Mouse (Mus musculus) mouse embryonic stem cell (cell line): ENCODE data around the gene Rad23a.

ENCODE experiments used
- in situ Hi-C, 2 experiments: fragments of 300-500 bp; cut with MboI; formaldehyde crosslinking; loops; 1 replicate in 1 of 2; 3 replicates in 1 of 2; pipeline ENCODE4 v1.14.3; 2019 to 2020; ENCODE audit warnings: low sequenced_read_pairs in 2 of 2, low pct_unique_long_range_greater_than_20kb in 1 of 2, mixed read lengths in 1 of 2; ENCODE audit not compliant: unreplicated experiment in 1 of 2

The Rad23a gene

DNA sequence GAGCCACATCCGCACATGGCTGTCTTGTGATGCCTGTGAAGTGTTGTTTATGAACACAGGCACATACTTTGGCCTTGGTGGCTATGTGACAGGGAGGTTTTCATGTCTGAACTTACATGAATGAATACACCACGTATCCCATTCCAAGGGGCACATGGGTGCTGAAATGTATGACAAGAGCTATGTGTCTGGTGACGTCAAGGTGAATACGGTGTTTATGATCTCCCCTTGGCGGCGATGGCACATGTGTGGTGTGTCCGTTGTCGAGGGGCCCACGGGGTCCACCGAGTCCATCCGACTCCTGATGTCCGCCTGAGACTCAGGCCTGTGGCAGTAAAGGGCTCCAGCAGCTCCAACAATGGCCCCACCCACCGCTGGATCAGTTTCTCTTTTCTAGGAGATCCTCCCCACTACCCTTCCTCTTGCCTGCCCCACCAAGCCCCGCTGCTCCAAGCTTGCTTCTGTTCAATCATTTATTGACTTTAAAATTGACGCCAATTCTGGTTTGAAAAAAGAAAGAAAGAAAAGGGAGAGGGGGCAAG, 43.1 kb downstream of the Rad23a start:
- in situ Hi-C loops = loop anchor here in 1 of 2 experiments (5.0 kb wide), 1 partner anchor 85 kb away; no protein-coding TSS in a partner anchor

DNA sequence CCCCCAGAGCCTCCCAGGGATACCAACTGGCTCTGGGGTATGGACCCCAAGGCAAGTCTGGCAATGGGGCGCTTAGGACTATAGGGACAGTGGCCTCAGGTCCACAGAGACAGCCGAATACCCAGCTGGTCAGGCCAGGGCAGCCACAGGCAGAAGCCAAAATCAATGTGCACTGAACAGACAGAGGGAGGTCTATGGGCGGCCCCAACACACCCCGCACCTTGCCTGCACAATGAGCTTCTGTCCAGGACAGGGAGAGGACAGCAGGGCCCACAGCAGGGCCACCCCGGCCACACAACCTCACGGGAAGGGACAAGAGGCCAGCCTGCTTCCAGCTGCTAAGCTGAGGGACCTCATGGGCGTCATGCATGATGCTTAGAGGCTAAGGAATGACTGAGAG, 46.0 kb downstream of the Rad23a start:
- in situ Hi-C loops = no loop called here

GRCm38 (mm10) chr8:84793791-84794485, 46.5 kb downstream of the Rad23a start:
- in situ Hi-C loops = no loop called here

- in situ Hi-C loops = no loop called here
These were observed 47.3 kb downstream of the Rad23a start for GRCm38 (mm10) chr8:84793134-84793533.

DNA sequence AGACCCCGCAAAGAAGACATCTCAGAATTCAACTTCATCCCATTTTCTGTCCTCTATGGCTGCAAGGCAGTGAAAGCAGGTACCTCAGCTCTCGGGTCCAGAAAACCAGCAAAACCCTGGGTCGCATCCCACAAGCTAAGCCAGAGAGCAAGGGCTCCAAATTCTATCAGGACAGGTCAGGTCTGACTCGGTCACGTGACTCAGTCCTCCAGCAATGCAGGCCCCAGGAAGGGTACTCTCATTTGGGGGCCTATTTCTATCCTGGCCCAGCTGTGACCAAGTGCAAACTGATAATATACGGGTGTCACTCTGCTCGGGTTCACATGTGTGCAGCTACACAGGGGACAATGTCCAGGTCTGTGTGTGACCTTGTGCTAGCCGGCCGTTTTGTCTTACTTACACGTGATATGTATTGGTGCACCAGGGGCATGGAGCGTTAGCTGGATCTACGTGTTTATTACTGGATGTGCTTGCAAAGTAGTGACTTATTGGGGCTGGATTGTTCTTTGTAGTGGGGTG, 48.0 kb downstream of the Rad23a start:
- in situ Hi-C loops = no loop called here

GRCm38 (mm10) chr8:84790537-84790936, 49.9 kb downstream of the Rad23a start:
- in situ Hi-C loops = no loop called here

GRCm38 (mm10) chr8:84789855-84790486, 50.5 kb downstream of the Rad23a start:
- in situ Hi-C loops = loop anchor here in 1 of 2 experiments (5.0 kb wide), 1 partner anchor 43 kb away; no protein-coding TSS in a partner anchor

DNA sequence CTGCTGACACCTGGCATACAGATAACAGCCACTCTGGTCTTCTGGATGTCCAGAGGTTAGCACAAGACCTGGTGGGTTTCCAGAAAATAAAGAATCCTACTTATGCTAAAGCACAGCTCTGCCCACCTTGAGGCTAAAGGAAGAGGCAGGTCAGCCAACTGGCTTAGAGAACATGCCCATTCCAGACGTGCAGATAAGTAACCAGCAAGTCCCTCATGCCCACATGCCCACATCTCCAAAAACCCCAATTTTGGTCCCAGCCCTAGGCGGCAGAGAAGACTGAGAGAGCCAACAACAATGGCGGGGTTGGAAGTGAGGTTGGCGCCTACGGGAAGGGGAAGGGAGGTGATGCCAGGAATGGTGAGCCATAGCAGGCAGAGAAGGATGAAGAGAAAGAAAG, 51.1 kb downstream of the Rad23a start:
- in situ Hi-C loops = loop anchor here in 1 of 2 experiments (5.0 kb wide), 1 partner anchor 42 kb away; no protein-coding TSS in a partner anchor

DNA sequence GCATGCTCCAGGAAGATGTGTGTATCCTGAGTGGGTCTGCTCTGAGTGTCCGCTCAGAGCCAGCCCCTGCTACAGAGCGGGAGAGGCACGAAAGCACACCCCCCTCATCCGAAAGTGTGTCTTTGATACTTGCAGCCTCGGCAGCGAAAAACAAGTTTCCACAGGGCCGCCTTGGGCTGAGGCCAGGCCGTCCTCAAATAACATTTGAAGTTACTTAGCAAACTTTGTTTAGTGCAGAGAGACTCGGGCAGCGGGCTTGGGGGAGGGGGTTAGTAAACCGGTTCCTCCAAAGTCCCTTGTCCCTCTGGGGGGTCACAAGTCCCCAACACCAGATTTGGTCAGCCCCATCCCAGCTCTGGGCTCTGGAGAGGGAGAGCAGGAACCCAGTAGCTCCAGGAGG, 51.6 kb downstream of the Rad23a start:
- in situ Hi-C loops = loop anchor here in 1 of 2 experiments (5.0 kb wide), 1 partner anchor 42 kb away; no protein-coding TSS in a partner anchor

DNA sequence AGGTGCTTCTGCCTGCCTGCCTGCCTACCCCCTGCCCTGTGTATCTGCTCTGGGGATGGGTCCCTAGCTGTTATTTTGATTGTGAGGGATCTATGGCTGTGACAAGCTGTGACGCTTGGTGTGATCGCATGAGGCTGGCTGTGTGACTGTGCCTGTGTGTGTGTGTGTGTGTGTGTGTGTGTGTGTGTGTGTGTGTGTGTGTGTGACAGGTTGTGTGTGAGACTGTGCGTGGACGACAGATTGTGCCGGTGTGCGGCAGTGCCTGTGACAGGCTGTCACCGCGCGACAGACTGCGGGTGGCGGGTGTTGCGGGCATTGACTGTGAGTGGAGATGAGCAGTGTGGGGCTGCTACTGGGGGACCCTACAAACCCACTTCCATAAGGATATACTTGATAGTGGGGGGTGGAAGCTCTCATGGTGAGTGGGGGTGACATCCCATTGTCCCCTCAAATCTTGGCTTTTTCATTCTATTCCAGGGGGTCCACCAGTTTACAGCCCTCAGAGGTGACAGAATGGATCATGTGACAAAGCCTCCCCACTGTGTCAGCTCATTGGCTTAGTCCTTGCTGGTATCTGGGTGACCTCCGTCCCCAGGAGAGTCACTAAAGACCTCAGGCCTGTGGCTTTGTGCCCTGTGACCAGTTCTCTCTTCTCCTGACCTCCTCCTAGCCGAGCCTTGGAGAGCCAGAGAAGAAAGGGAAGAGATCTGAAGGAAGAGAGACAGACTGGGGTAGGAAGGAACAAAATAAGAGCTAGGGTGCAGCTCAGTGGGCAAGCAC, 52.8 kb downstream of the Rad23a start:
- in situ Hi-C loops = loop anchor here in 1 of 2 experiments (5.0 kb wide), 1 partner anchor 40 kb away; no protein-coding TSS in a partner anchor

- in situ Hi-C loops = loop anchor here in 1 of 2 experiments (5.0 kb wide), 1 partner anchor 40 kb away; no protein-coding TSS in a partner anchor
These were observed 53.5 kb downstream of the Rad23a start for GRCm38 (mm10) chr8:84786801-84787467.

DNA sequence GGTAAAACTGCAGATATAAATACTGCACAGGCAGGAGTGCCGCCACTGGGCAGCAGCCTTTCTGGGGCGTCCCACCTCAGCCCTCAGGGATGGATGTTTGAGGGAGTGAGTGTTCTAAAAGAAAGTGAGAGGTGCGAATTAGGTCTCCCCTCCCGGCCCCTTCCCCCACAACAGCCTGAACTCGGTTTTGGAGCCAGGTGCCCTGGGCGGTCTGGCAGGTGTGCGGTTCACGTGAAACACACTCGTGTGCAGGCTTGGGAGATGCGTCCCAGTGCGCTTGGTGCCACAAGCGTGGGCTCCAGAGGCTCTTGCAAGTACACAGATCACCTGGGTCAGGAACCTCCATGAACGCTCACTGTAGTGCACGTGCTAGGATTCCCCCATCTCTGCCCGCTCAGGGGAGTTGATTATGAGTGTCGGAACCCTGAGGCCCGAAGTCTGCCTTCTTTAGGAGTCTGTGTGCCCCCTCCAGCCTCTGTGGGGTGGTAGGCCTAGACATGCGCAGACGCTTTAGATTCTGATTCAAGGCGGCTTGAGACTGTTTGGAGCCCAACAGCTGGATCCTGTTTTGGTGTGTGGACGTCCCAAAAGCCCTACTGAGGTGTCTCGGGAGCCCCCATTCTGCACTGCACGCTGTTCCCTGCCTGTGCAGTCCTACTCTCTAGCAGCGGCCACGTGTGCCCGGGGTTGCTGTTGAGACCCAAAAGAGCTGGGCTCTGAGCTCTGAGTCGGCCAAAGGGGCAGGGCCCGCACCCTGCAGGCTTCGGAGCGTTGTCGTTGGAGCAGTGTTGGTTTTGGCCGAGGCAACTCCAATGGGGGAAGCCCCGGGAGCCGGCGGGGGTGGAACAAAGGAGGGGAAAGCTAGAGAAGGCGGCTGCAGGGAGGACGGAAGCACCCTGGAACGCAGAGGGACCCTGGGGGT, 54.4 kb downstream of the Rad23a start:
- in situ Hi-C loops = loop anchor here in 1 of 2 experiments (5.0 kb wide), 1 partner anchor 39 kb away; no protein-coding TSS in a partner anchor

DNA sequence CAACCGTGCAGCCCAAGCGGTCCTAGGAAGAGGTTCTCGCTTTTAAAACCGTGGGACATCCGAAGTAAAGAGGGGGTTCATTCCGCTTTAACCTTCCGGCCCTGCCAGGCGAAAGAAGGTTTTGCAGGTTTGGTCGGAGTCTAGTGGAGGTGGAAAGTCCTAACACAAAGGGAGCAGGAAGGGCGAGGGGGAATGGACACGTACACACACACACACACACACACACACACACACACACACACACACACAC, 55.0 kb downstream of the Rad23a start:
- in situ Hi-C loops = loop anchor here in 1 of 2 experiments (5.0 kb wide), 1 partner anchor 38 kb away; no protein-coding TSS in a partner anchor

- in situ Hi-C loops = loop anchor here in 1 of 2 experiments (5.0 kb wide), 1 partner anchor 38 kb away; no protein-coding TSS in a partner anchor
These were observed 55.6 kb downstream of the Rad23a start for GRCm38 (mm10) chr8:84784681-84785505.
